Mouse (Mus musculus) CD4-positive, CD25-positive, alpha-beta regulatory T cell, adult 9 weeks (primary cell): ENCODE data around the gene Syngr3. TPM values are rescaled to one million over a fixed set of nuclear protein-coding genes. Genes with fewer than 3 reads are reported as not detected.

Experiments
- polyA plus RNA-seq: library from polyadenylated mRNA; unstranded; fragments of 100-300 nt; shearing (Covaris generic); gene quantifications from one replicate; pipeline ENCODE4 v1.2.1, GENCODE M21; 2017

Gene Syngr3
- polyA plus RNA-seq = 0.40 TPM

DNA sequence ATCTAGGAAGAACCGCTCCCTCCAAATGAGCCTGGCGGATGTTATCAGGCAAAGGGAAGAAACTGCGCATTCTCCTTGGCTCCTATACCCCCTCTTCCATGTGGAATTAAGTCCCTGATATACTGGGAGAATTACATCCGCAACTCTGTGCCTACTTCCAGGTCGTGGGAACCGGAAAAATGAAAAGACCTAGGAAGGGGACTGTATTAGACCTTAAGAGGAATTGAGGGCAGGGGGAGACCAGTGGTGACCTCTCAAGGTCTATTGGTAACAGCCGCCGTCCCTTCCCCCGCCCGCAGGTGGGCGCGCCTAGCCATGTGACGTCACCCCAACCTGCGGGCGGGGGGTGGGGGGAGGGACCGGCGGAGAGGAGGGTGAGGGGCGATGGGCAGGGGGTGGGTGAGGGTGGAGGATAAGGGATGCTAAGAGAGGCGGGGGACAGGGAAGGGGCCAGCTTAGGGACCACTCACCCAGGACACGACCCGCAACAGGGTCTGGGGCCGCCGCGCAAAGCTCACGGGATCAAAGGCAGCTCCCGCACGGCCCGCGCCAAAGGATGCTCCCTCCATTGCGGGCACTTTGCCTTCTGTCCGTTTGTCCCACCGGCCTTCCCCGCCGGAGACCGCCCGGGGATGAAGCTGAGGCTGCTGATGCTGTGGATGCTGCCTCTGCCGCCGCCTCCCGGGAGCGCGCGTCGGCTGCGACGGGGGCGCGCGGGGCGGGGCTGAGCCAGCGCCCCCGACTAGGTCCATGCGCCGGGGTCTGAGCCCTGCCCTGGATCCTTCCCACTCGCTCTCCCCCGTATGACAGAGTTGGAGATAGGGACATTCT is at the start of gene Syngr3:
Gene Syngr3 (minus strand): TSS at position 705 of the 831 bp plus-strand sequence.

DNA sequence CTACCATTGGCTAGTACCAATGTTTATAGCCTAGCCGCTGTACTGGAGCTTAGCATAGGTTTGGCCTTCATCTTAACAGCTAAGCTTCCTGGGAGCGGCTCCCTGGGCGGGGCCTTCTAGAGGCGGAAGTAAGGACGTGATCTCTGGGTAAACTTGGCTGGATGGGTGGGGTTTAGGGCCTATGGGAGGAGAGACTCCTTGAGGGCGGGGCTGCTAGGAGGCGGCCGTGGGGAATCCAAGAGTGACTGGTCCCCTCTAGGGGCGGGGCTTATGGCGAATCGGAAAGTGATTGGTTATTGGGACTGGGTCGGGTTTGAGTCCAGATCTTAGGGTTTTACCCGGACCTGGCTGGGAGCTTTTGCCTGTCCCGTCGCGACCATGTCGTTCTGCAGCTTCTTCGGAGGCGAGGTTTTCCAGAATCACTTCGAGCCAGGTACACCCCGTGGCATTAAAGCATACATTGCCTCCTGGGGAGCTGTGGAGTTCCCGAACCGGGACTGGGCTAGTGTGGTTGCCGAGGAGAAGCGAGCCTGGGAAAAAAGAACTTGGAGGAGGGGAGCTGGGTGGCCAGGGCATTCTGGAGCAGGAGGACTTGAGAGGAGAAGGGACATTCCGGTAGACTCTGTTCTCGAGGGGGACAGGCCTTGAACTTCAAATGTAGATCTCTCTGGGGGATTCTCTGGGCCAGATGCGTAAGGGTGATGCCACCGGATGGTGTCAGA is 46.7 kb upstream of the Syngr3 start, which contains the start of gene Msrb1:
Gene Msrb1 (plus strand): TSS at position 313 of the 722 bp plus-strand sequence.

DNA sequence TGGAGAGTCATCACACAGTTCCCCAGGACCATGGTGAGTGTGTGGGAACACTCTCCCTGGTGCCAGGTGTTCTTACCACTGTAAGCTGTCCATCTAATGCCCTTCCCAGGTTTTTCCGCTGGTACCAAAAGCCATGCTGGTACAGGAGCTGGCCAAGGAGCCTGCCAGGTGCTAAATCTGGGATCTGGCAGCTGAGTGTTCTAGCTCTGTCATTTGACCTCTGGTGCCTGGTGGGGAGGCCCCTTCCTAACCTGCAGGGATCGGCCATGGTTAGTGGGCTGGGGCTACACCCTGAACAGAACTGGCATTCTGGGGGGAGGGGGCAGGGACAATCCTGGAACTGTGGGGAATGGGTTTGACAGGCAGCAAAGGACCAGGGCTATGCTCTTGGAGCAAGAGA is 37.9 kb upstream of the Syngr3 start, which contains the start of gene Rpl3l:
Gene Rpl3l (plus strand): TSS at position 203 of the 400 bp plus-strand sequence.

DNA sequence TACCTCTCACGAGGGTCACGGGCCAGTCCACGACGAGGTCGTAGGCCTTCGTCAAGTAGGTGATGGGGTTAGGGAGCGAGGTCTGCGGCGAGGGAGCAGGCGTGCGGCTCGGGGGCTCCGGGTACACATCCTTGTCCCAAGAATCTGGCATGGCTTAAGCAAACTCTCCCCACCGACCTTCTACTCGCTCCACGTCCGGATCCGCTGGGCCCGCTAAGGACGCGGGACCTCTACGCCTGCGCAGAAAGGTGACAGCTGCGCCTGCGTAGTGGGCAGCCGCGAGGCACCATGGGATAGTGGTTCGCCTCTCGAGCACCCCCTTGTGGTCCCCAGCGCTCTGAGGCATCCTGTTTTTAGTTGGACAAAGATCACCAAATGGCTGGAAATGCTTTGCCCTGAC is 34.4 kb upstream of the Syngr3 start, which contains the start of gene Ndufb10:
Gene Ndufb10 (minus strand): TSS at position 295 of the 400 bp plus-strand sequence.

DNA sequence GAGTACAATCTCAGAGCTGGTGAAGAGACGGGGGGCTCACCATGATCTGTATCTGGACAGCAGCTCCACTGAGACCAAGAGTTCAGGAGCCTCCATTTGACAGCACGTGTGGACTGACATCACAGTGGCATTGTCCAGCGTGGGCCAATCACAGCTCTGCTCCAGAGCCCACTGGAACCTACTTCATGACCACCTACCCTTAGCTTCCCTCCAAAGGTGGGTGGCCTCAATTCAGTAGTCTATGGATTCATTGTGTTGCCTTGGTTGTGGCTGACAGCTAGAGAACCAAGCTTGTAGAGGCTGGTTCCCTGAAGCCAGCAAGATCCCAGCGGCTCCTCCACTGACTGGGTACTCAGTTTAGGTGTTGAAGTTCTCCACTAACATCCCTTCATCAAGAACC is 28.2 kb upstream of the Syngr3 start, which contains the start of the genes Rnf151 and Rps2:
Gene Rnf151 (minus strand): TSS at position 121 of the 400 bp plus-strand sequence.
Gene Rps2 (plus strand): TSS at position 174 of the 400 bp plus-strand sequence.

DNA sequence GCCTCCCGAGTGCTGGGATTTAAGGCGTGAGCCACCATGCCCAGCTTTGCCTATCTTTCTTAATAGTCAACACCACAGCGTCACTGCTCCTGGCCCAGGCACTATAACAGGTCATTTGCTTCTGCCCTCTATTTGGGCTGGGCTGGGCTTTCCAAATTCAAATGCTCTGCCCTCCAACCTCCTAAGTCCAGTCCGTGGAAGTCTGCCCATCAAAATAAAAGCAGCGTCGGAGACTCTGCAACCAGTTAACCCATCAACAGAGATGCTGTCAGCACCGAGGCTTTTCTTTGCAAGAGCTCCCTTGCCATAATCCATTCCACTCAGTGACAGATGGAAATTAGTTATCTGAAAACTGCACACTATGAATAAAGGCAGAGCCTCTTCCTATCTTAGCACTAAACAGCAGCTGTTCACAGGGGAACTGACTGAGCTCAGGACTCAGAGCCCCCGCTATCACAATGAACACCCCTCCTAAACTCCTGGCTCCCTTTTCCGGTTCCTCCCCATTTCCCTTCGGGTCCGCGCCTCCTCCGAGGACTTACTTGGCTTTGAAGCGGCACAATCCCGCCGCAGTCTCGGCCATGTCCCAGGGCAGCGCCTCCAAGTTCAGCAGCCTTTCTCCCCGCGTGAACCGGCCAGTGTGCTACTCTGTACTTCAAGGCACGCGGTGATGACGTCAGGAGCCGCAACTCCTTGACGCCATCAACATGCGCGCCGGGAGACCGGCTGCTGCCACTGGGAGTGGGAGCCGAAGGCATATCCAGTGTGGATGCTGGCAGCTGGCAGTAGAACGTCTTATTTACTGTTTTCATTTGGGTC is 17.4 kb upstream of the Syngr3 start, which contains the start of gene Tbl3:
Gene Tbl3 (minus strand): TSS at position 679 of the 819 bp plus-strand sequence.

DNA sequence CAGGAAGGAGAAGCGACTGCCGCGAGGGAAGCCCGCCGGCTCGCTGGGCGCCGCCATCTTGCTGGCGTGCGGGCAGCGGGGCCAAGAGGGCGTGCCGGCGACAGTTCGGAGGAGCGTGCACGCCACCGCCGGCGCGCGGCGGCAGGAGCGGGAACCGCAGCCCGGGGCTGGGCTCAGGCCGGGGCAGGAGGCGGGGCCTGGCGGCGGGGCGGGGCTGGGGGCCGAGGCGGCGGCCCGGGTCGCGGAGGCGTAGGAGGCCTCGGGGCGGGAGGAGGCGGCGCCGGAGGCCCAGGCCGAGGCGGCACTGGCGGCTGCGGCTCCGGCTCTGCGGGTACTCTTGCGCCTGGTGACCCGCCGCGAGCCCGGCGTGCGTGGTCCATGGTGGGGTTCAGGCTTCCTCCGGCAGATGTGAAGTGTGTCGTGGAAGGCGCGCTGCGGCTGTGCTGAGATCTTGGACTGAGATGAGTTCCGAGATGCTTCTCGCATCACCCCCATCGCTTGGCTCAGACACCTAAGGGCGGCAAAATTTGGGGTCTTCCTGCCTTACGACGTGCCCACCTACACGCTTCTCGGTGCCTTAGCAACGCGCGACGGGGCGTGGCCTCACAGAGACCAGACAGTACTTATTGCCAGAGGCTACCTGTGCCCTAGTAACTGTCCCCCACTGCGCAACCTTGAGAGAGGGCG is 6.4 kb upstream of the Syngr3 start, which contains the start of the genes Gfer and Noxo1:
Gene Gfer (minus strand): TSS at position 146 of the 687 bp plus-strand sequence.
Gene Noxo1 (plus strand): TSS at position 224 of the 687 bp plus-strand sequence.

DNA sequence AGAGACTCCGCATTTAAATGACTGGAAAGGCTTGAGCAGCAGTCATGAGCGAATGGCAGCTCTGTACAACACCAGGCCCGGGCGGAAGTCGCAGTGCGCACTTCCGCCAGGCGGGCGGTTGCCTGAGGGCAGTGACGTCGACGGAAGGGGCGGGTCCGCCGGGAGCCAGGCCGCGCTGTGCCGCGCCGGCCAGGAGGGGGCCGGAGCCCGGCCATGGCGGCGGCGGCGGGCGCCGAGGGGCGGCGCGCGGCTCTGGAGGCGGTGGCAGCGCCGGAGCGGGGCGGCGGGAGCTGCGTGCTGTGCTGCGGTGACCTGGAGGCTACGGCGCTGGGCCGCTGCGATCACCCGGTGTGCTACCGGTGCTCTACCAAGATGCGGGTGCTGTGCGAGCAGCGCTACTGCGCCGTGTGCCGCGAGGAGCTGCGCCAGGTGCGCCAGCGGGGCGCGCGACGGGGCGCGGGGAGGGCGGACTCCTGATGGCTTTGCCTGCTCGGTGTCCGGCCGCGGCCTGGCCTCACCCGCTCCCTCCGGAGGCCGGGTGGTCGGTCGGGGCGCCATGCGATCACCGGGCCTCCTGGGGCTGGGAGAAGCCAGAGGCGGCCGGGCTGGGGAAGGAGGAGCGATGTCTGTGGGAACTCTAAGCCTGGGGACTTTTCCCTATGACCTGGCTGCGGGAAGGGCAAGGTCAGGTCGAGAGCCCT is 20.1 kb downstream of the Syngr3 start, which contains the start of gene Zfp598:
Gene Zfp598 (plus strand): TSS at position 143 of the 701 bp plus-strand sequence.

DNA sequence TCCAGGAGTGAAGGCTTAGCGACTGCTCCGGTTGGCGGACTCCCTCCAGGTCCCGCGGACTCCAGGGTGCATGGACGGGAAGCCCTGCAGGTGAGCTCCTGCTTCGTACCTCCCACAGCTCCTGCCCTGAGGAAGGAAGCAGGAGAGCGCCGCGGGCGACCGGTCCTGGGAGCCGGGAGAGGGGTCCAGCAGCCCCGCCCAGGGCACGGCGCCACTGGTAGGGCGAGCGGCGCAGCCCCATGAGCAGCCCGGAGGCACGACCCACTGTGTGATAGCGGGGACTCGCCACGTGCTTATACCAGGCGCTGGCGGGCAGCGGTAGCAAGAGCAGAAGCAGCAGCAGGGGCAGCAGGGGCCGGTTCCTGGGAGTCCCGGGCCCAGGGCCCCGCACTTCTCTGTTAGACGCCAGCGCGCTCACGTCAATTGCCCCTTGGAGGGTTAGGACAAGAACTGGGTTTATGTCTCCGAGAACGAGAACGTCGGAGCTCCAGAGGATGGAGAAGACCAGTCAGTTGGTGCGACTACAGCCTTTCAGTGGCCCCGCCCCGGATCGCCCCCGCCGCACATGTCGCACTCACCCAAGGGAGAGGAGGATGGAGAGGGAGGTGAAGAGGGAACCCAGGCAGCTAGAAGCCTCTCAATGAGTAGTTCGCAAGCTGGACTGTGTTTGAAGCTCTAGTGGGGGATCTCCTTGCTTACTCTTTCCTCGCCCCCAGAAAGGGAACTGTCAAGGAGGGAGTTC is 31.6 kb downstream of the Syngr3 start, which contains the start of gene Npw:
Gene Npw (minus strand): TSS at position 441 of the 742 bp plus-strand sequence.

DNA sequence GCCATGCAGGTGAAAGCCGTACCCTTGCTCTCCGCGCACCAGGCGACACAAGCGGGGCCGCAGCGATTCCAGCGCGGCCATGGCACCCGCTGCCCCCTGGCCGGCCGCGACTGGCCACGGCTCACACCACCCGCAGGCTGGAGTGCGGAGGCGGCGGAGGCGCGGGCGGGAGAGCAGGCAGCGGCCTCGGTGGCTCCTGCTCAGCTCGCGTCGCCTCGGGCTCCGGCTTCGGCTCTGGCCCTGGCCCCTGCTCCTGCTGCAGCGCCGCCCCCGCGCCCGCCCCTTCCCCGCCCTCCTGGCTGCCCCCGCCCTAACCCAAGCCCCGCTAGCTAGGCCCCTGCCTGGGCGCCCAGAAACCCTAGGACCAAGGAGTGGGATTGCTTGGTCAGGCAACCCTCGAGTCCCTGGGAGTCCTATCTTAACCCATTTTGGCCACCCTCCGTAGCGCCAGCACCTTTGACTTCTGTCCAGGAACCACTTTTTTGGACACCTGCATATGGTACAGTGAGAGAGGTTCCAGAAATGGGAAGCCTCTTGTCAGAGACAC is 39.6 kb downstream of the Syngr3 start, which contains the start of gene Slc9a3r2:
Gene Slc9a3r2 (minus strand): TSS at position 258 of the 547 bp plus-strand sequence.

Other genes with a start within 250 kb of the Syngr3 start
- gene Dnase1l2, start 246.8 kb downstream of the Syngr3 start, polyA plus RNA-seq = 4.9 TPM
- 58.6 TPM for gene E4f1, start 219.6 kb downstream of the Syngr3 start, polyA plus RNA-seq
- 2.4 TPM for gene Pgp, start 219.6 kb downstream of the Syngr3 start, polyA plus RNA-seq
- not detected for gene Bricd5, start 216.1 kb downstream of the Syngr3 start, polyA plus RNA-seq
- gene Mlst8, start 210.9 kb downstream of the Syngr3 start, polyA plus RNA-seq = 30.8 TPM
- 0.15 TPM for gene Caskin1, start 201.4 kb downstream of the Syngr3 start, polyA plus RNA-seq
- gene Traf7, start 162.0 kb downstream of the Syngr3 start, polyA plus RNA-seq = 110 TPM
- gene Rab26, start 155.7 kb downstream of the Syngr3 start, polyA plus RNA-seq = 5.0 TPM
- gene Pkd1, start 140.1 kb downstream of the Syngr3 start, polyA plus RNA-seq = 18.9 TPM
- 52.7 TPM for gene Tsc2, start 57.3 kb downstream of the Syngr3 start, polyA plus RNA-seq
- 6.2 TPM for gene Nthl1, start 57.3 kb downstream of the Syngr3 start, polyA plus RNA-seq
- not detected for gene Slc9a3r2, start 39.6 kb downstream of the Syngr3 start, polyA plus RNA-seq
- not detected for gene Npw, start 31.5 kb downstream of the Syngr3 start, polyA plus RNA-seq
- gene Zfp598, start 20.3 kb downstream of the Syngr3 start, polyA plus RNA-seq = 2.3 TPM
- 7.7 TPM for gene Gfer, start 6.2 kb upstream of the Syngr3 start, polyA plus RNA-seq
- 1.7 TPM for gene Noxo1, start 6.3 kb upstream of the Syngr3 start, polyA plus RNA-seq
- gene Tbl3, start 17.7 kb upstream of the Syngr3 start, polyA plus RNA-seq = 71.9 TPM
- not detected for gene Rnf151, start 28.1 kb upstream of the Syngr3 start, polyA plus RNA-seq
- 660 TPM for gene Rps2, start 28.2 kb upstream of the Syngr3 start, polyA plus RNA-seq
- gene Ndufb10, start 34.5 kb upstream of the Syngr3 start, polyA plus RNA-seq = 257 TPM
- gene Rpl3l, start 37.9 kb upstream of the Syngr3 start, polyA plus RNA-seq = not detected
- gene Msrb1, start 46.7 kb upstream of the Syngr3 start, polyA plus RNA-seq = 20.9 TPM
- not detected for gene Hs3st6, start 63.0 kb upstream of the Syngr3 start, polyA plus RNA-seq
- not detected for gene Meiob, start 114.3 kb upstream of the Syngr3 start, polyA plus RNA-seq
- 49.6 TPM for gene Hagh, start 150.2 kb upstream of the Syngr3 start, polyA plus RNA-seq
- 2.7 TPM for gene Fahd1, start 160.4 kb upstream of the Syngr3 start, polyA plus RNA-seq
- not detected for gene Igfals, start 176.0 kb upstream of the Syngr3 start, polyA plus RNA-seq
- 113 TPM for gene Nubp2, start 196.4 kb upstream of the Syngr3 start, polyA plus RNA-seq
- 58.4 TPM for gene Spsb3, start 196.7 kb upstream of the Syngr3 start, polyA plus RNA-seq
- gene Eme2, start 205.1 kb upstream of the Syngr3 start, polyA plus RNA-seq = 64.8 TPM
- gene Mrps34, start 205.2 kb upstream of the Syngr3 start, polyA plus RNA-seq = 40.9 TPM
- 69.5 TPM for gene Nme3, start 206.5 kb upstream of the Syngr3 start, polyA plus RNA-seq
- 46.1 TPM for gene Mapk8ip3, start 247.0 kb upstream of the Syngr3 start, polyA plus RNA-seq